Mouse (Mus musculus) midbrain, embryonic 14.5 days (tissue): ENCODE measurements around the gene Rexo5. TPM values are rescaled to one million over a fixed set of nuclear protein-coding genes. Genes with fewer than 3 reads are reported as not detected.

Source experiments
- ATAC-seq: fragments of 200-750 bp; cut with Nextera tagmentation; 2 replicates; pipeline ENCODE4 v1.8.0; 2017; ENCODE audit warnings: moderate number of reproducible peaks, moderate library complexity; ENCODE audit not compliant: low FRiP score, low TSS enrichment
- DNase-seq: peaks from one replicate; pipeline ENCODE4 v3.0.0-alpha.2; 2015
- H3K27ac ChIP-seq: fragments of 300-500 bp; sonication (generic); replicated peaks from 2 replicates; pipeline ENCODE4 v1.5.1; 2014; ENCODE audit warnings: mild to moderate bottlenecking, low read depth, low read length, moderate library complexity
- H3K27me3 ChIP-seq: fragments of 300-500 bp; sonication (generic); 2 replicates; pipeline ENCODE4 v1.6.1; 2014; ENCODE audit warnings: low read length, control low read depth, mixed read lengths; ENCODE audit not compliant: control insufficient read depth, insufficient read depth
- H3K36me3 ChIP-seq: fragments of 300-500 bp; sonication (generic); 2 replicates; pipeline ENCODE4 v1.6.1; 2014; ENCODE audit warnings: low read length, control low read depth; ENCODE audit not compliant: control insufficient read depth, insufficient read depth
- H3K4me1 ChIP-seq: fragments of 300-500 bp; sonication (generic); 2 replicates; pipeline ENCODE4 v1.6.1; 2014; ENCODE audit warnings: mild to moderate bottlenecking, antibody characterized with exemption, low read length, control low read depth; ENCODE audit not compliant: control insufficient read depth, insufficient read depth
- H3K4me2 ChIP-seq: fragments of 300-500 bp; sonication (generic); 2 replicates; pipeline ENCODE4 v1.6.1; 2014; ENCODE audit warnings: mild to moderate bottlenecking, low read length, moderate library complexity
- H3K4me3 ChIP-seq: fragments of 300-500 bp; sonication (generic); replicated peaks from 2 replicates; pipeline ENCODE4 v1.5.1; 2014; ENCODE audit warnings: low read depth, low read length
- H3K9ac ChIP-seq: fragments of 300-500 bp; sonication (generic); replicated peaks from 2 replicates; pipeline ENCODE4 v1.6.1; 2014; ENCODE audit warnings: mild to moderate bottlenecking, low read length, moderate library complexity
- H3K9me3 ChIP-seq: fragments of 300-500 bp; sonication (generic); 2 replicates; pipeline ENCODE4 v1.6.1; 2016; ENCODE audit warnings: low read length, control low read depth, mixed read lengths; ENCODE audit not compliant: control insufficient read depth
- WGBS: fragments of 180-500 bp; shearing (Covaris S2); extraction: QIAGEN DNeasy Blood & Tissue Kit; methylation state at CpG from one replicate; pipeline ENCODE4 v1.1.7; 2014; 5-methylcytosine and 5-hydroxymethylcytosine counted together
- polyA plus RNA-seq: library from polyadenylated mRNA; unstranded; fragments of >200 nt; fragmentation: Nextera tagmentation; extraction: Ambion mirVana; gene quantifications from 2 replicates; pipeline ENCODE4 v1.2.1, GENCODE M21; 2014

Gene Rexo5
- polyA plus RNA-seq, 1 experiment from 2014 or later: 11.6 TPM

DNA sequence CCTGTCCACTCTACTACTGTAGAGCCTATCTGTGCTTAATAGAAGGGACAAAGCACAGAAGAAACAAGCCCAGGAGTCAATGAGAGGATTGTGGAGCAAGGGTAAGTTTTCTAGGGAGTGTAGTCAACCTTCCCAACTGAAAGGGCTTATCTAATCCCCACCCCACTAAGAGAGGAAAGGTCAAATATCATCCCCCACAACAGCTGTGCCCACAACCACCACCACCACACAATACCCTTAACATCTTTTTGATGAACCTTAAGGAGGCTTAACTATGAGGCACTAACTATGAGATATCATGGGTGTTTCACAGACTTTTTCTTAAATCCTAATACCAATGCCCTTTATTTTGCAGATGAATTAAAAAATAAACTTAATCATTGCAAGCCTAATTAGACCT lies 58.7 kb downstream of the Rexo5 start:
- ATAC-seq: no peak
- H3K36me3 ChIP-seq: peaks cover 22% of the 10 kb centered on the region
- no peaks in the 10 kb centered on the region for H3K27me3 ChIP-seq
- H3K9me3 ChIP-seq: no peaks in the 10 kb centered on the region
- H3K4me3 ChIP-seq: no peak overlapping the region
- H3K4me2 ChIP-seq: no peak overlapping the region
- no peaks in the 10 kb centered on the region for H3K4me1 ChIP-seq
- H3K9ac ChIP-seq: no peak overlapping the region
- no peak for DNase-seq
- H3K27ac ChIP-seq: no peak overlapping the region

DNA sequence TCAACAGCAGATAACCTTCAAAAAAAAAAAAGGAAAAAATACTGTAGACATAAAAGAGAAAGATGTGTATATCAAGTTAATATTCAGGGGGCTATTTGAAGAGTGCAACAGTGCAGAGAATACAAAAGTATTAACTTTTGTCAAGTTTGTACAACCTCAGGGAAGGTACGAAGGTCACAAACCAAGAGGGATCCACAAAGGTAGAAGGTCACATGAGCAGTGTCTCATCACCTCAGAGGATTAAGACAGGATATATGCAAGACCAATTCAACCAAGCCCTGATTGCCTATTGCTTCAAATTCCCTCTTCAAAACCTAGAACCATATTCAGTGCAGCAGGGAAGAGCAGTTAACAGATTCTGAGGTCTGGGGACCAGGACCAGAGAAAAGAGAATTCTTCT lies 59.4 kb downstream of the Rexo5 start:
- no peaks in the 10 kb centered on the region for H3K27me3 ChIP-seq
- WGBS: 96% methylated on average over 1 of the region's 1 CpGs
- H3K9ac ChIP-seq: no peak overlapping the region
- peaks cover 28% of the 10 kb centered on the region for H3K36me3 ChIP-seq
- H3K4me1 ChIP-seq: no peaks in the 10 kb centered on the region
- H3K4me2 ChIP-seq: no peak overlapping the region
- H3K9me3 ChIP-seq: no peaks in the 10 kb centered on the region
- H3K4me3 ChIP-seq: no peak overlapping the region
- no peak overlapping the region for H3K27ac ChIP-seq
- ATAC-seq (no peak), DNase-seq (no peak)

DNA sequence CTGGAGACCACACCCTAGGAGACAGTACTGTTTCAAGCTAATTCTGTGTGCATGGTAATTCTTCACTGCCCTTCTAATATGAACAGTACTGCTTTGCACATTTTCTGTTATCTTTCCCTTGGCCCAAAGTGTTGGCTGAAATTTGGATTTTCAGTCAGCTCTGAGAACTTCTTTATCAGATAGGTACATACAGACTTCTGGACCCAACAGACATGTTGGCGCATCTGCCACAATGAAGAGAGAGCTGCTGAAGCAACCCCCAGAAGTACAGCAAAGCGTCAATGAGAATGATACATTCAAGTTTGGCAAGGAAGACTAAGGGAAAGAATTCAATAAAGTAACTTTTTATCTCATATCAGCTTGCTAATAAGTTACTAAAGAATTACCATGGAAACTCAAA lies 60.6 kb downstream of the Rexo5 start:
- no peaks in the 10 kb centered on the region for H3K4me1 ChIP-seq
- 98% methylated on average over 2 of the region's 2 CpGs for WGBS
- ATAC-seq: no peak
- H3K27ac ChIP-seq: no peak overlapping the region
- no peak overlapping the region for H3K4me3 ChIP-seq
- H3K27me3 ChIP-seq: no peaks in the 10 kb centered on the region
- no peak for DNase-seq
- no peaks in the 10 kb centered on the region for H3K9me3 ChIP-seq
- H3K36me3 ChIP-seq: peaks cover 37% of the 10 kb centered on the region
- H3K9ac ChIP-seq: no peak overlapping the region
- no peak overlapping the region for H3K4me2 ChIP-seq

- Histone ChIP-seq H3K4me3 (no peak overlapping the region), H3K27ac (no peak overlapping the region), H3K27me3 (no peaks in the 10 kb centered on the region), H3K9ac (no peak overlapping the region), H3K4me2 (no peak overlapping the region), H3K4me1 (no peaks in the 10 kb centered on the region), H3K36me3 (peaks cover 41% of the 10 kb centered on the region), H3K9me3 (no peaks in the 10 kb centered on the region)
- no peak for DNase-seq
- no peak for ATAC-seq
Measured at GRCm38 (mm10) chr7:119855031-119855430, 61.2 kb downstream of the Rexo5 start.

DNA sequence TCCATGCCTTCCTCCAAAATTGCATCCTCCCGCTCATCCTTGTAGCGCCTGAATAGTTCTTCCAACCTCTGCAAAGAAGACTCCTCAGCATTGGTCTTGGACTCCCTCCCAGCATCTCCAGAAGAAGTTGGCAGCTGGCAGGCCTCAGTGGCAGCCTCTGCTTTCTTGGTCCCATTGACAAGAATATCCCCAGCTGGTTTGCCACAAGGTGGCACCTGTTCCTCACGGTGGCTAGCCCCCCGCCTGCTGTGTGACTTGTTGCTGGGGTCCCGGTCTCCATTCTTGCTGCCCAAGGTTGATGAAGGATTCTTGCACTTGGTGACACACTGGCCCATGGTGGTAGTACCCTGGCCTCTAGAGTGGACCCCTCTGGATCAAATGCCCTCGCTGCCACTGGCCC lies 65.7 kb downstream of the Rexo5 start:
- WGBS: 77% methylated on average over 6 of the region's 6 CpGs
- ATAC-seq: no peak
- H3K9me3 ChIP-seq: no peaks in the 10 kb centered on the region
- H3K27me3 ChIP-seq: no peaks in the 10 kb centered on the region
- no peak overlapping the region for H3K9ac ChIP-seq
- H3K4me2 ChIP-seq: no peak overlapping the region
- peaks cover 19% of the 10 kb centered on the region for H3K4me1 ChIP-seq
- H3K27ac ChIP-seq: no peak overlapping the region
- peaks cover 31% of the 10 kb centered on the region for H3K36me3 ChIP-seq
- no peak overlapping the region for H3K4me3 ChIP-seq
- DNase-seq: no peak

DNA sequence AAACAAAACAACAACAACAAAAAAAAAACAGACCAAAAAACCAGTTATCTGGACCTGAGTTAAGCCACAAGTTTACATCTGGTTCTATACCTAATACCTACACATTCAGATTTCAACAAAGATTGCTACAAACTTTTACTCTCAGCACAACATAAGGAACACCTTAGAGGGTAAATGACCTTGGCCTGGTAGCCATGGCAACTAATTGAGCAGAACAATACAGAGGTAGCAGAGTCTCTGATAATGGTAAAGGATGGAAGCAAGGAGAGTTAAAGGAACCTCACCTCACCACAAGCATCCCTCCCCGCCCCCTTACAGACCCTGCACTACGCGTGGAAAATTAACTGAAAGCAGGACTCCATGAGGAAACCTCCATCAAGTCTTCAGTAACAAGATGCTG lies 66.3 kb downstream of the Rexo5 start:
- Histone ChIP-seq H3K4me1 (peaks cover 19% of the 10 kb centered on the region), H3K9ac (no peak overlapping the region), H3K27me3 (no peaks in the 10 kb centered on the region), H3K36me3 (peaks cover 27% of the 10 kb centered on the region), H3K4me3 (no peak overlapping the region), H3K9me3 (no peaks in the 10 kb centered on the region), H3K4me2 (no peak overlapping the region), H3K27ac (no peak overlapping the region)
- ATAC-seq: no peak
- DNase-seq: no peak
- 95% methylated on average over 3 of the region's 3 CpGs for WGBS

DNA sequence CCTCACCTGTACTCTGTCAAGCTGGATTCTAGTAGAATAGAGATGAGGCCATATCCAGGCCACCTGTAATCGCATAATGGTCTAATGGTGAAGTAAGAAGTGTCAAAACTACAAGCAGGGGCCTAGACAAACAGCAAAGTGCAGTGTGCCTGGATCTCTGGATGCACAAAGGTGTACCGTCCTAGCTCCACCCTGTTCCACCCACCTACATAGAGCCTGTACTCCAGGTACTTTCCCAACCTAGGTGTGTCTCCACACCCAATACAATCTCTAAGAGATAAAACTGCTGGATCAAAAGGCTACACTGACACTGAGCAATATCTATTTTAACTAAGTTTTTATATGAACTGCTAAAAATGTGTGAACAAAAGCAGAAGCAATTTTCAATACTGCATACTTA lies 66.7 kb downstream of the Rexo5 start:
- no peak for DNase-seq
- Histone ChIP-seq H3K36me3 (peaks cover 27% of the 10 kb centered on the region), H3K9me3 (no peaks in the 10 kb centered on the region), H3K9ac (no peak overlapping the region), H3K27ac (no peak overlapping the region), H3K4me1 (peaks cover 19% of the 10 kb centered on the region), H3K27me3 (no peaks in the 10 kb centered on the region), H3K4me2 (no peak overlapping the region), H3K4me3 (no peak overlapping the region)
- 88% methylated on average over 2 of the region's 2 CpGs for WGBS
- no peak for ATAC-seq

- ATAC-seq: no peak
- Histone ChIP-seq H3K27ac (no peak overlapping the region), H3K9ac (no peak overlapping the region), H3K4me1 (peaks cover 19% of the 10 kb centered on the region), H3K36me3 (peaks cover 27% of the 10 kb centered on the region), H3K27me3 (no peaks in the 10 kb centered on the region), H3K4me3 (no peak overlapping the region), H3K4me2 (no peak overlapping the region), H3K9me3 (no peaks in the 10 kb centered on the region)
- no peak for DNase-seq
Measured at GRCm38 (mm10) chr7:119860971-119861334, 67.1 kb downstream of the Rexo5 start.

DNA sequence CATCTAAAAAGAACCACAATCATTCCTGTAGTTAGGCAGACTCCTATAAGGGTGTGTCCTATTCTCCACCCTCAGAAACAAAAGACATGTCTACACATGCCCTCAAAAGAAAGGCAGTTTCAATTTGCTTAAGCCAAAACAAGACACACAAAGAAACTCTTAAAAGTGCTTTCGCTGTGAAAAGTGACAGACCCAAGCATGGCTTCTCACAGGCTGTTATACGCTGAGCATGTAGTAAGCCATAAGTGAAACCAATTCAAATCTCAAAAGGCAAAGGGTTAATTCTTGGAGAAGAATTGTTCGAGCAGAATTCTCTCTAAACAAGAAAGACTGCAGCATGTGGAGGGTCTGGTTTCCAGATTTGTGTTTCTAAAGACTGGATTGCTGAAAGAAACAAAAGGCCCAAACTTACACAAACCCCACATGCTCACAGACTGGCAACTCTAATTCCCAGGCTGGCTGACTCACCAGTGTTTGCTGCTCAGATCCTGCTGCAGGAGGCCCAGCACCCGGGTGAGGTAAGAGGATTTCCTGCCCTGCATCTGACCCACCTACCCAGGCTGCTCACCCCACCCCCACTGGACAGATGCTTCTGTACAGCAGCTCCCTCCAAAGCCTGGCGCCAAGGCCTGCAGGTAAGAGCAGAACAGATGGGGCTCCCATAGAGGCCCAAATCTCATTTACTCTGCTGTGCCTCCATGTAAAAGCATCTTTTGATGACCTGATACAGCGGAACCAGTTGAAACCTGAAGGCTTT lies 67.7 kb downstream of the Rexo5 start:
- WGBS: 10% methylated on average over 6 of the region's 6 CpGs
- peak; percentile 68 for DNase-seq
- 0 out of 2 replicates have a peak overlapping the region, but pooled peaks have one; percentile 39 for H3K9ac ChIP-seq
- H3K4me2 ChIP-seq: no peak overlapping the region
- H3K4me3 ChIP-seq: no peak overlapping the region
- H3K27ac ChIP-seq: peak overlapping the region; percentile 70
- H3K36me3 ChIP-seq: peaks cover 29% of the 10 kb centered on the region
- ATAC-seq: peak; percentile 61; the same call in 1 of the 2 replicates
- no peaks in the 10 kb centered on the region for H3K9me3 ChIP-seq
- H3K4me1 ChIP-seq: peaks cover 19% of the 10 kb centered on the region
- H3K27me3 ChIP-seq: no peaks in the 10 kb centered on the region
